Mouse (Mus musculus) embryonic fibroblast, embryonic 13.5 days (primary cell): ENCODE results near the gene Rarb.

Experiments used
- CTCF ChIP-seq: IDR thresholded peaks from 2 replicates; pipeline ENCODE4 v1.5.1; 2011; ENCODE audit warnings: mild to moderate bottlenecking, control low read depth, low read length, moderate library complexity, borderline replicate concordance; ENCODE audit not compliant: insufficient read depth
- POLR2A ChIP-seq: IDR thresholded peaks from 2 replicates; pipeline ENCODE4 v1.6.1; 2011; ENCODE audit warnings: low read depth, mild to moderate bottlenecking, control low read depth, low read length, moderate library complexity

DNA sequence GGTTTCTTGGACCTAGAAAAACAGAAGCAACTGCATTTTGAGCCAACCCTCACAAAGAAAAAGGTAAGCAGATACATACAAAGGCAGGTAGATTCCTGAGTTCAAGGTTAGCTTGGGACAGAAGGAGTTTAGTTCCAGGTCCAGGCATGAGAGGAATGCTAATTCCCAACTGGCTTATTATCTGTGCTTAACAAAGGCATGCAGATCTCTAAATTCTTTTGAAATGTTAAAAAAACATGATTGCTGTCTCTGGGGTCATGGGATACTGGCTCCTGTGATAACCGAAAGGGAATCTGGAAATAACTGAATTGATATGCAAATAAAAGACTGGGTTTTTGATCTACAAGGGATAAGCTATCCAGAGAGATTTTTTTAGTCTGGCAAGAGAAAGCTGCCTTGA is 28.8 kb downstream of the Rarb start:
- TF ChIP-seq CTCF (no peak), POLR2A (no peak)
